Mouse (Mus musculus) liver, embryonic 18 days (tissue): ENCODE data around the gene Patl1. TPM values are rescaled to one million over a fixed set of nuclear protein-coding genes. Genes with fewer than 3 reads are reported as not detected.

Source experiments
- polyA plus RNA-seq: library from polyadenylated mRNA; depleted of rRNA; stranded (reverse); fragments of >200 nt; gene quantifications from 2 replicates; pipeline ENCODE4 v1.2.3, GENCODE M21; 2012; rRNA removed

Gene Patl1
- polyA plus RNA-seq, result 6.7 and 7.9 TPM in 2 replicates

DNA sequence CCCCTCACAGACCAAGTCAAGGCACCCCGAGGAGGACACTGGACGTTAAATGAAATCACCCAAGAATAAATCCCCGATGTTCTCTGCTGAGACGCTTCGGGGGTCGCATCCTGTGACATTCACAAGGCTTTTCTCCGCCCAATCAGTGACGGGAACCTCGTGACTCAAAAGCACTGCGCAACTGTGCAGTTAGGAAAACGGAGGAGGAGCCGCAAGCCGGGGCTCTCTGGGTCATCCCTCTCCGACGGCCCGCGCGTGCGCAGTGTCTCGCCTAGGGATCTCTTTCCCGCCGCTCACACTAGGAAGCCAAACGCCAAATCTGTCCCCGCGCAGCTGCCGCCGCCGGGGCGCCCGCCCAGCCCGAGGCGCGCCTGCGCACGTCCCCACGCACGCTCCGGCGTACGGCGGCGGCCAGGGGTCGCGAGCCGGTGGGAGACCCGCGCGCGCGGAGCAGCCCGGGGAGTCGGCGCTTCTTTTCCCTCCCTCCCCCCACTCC, at the start of gene Patl1:
TSS of gene Patl1 (plus strand) at position 363 of the 496 bp plus-strand sequence.

DNA sequence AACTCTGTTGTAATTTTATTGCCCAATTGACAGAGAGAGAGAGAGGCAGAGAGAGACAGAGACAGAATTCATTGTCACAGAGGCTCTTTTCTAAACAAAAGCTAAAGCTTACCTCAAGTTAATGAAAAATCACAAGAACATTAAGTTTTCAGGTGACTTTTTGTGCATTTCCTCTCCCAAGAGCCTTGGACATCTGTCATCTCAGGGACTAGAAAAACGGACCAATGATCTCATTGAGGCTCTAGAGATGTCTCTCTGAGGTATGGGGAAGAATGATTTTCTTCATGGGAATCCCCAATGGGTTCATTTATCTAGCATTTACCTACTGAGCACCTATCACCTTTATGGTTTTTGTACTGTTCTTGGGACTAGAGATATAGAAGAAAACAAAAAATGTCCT, 37.2 kb upstream of the Patl1 start, which contains the start of gene Olfr1419:
TSS of gene Olfr1419 (minus strand) at position 101 of the 400 bp plus-strand sequence.

GRCm38 (mm10) chr19:11886265-11886664, 25.9 kb upstream of the Patl1 start, which contains the start of gene Olfr1420:
Olfr1420 (plus strand) TSS chr19:11886565.

GRCm38 (mm10) chr19:11965023-11965942, 53.1 kb downstream of the Patl1 start, which contains the start of gene Osbp:
Osbp (plus strand) TSS chr19:11965941.

Other genes starting within 250 kb of the Patl1 start
- gene Oosp1, start 221.2 kb upstream of the Patl1 start, polyA plus RNA-seq, result 0.06 and 0.12 TPM in 2 replicates
- not detected in 2 replicates for gene Oosp3, start 215.3 kb upstream of the Patl1 start, polyA plus RNA-seq
- 0.01 TPM in 1 of 2 replicates, not detected in the other for gene Gif, start 164.8 kb upstream of the Patl1 start, polyA plus RNA-seq
- 22.2 and 23.1 TPM in 2 replicates for gene Mrpl16, start 142.0 kb upstream of the Patl1 start, polyA plus RNA-seq
- gene Stx3, start 93.0 kb upstream of the Patl1 start, polyA plus RNA-seq, result 1.2 and 1.4 TPM in 2 replicates
- gene Olfr1417, start 73.2 kb upstream of the Patl1 start, polyA plus RNA-seq, result not detected in 2 replicates
- not detected in 2 replicates for gene Olfr1418, start 51.3 kb upstream of the Patl1 start, polyA plus RNA-seq
- not detected in 2 replicates for gene Olfr1419, start 37.3 kb upstream of the Patl1 start, polyA plus RNA-seq
- gene Olfr1420, start 25.8 kb upstream of the Patl1 start, polyA plus RNA-seq, result not detected in 2 replicates
- gene Osbp, start 53.5 kb downstream of the Patl1 start, polyA plus RNA-seq, result 11.7 and 13.4 TPM in 2 replicates
- gene Olfr1423, start 128.9 kb downstream of the Patl1 start, polyA plus RNA-seq, result not detected in 2 replicates
- gene Olfr1424, start 150.3 kb downstream of the Patl1 start, polyA plus RNA-seq, result not detected in 2 replicates
- not detected in 2 replicates for gene Olfr1425, start 165.3 kb downstream of the Patl1 start, polyA plus RNA-seq
- not detected in 2 replicates for gene Olfr1426, start 179.6 kb downstream of the Patl1 start, polyA plus RNA-seq
- not detected in 2 replicates for gene Olfr1427, start 190.9 kb downstream of the Patl1 start, polyA plus RNA-seq
- not detected in 2 replicates for gene Olfr1428, start 203.5 kb downstream of the Patl1 start, polyA plus RNA-seq
- gene Olfr76, start 210.8 kb downstream of the Patl1 start, polyA plus RNA-seq, result not detected in 2 replicates